Mouse (Mus musculus): ENCODE measurements around the gene Ercc8. TPM values are rescaled to one million over a fixed set of nuclear protein-coding genes. Genes with fewer than 3 reads are reported as not detected.
A peak's percentile ranks its signal among the peaks of the same experiment; 100 is the strongest.

Ercc8 gene
- polyA plus RNA-seq, 1 experiment from 2014 or later: 14.8 TPM

- no peaks in the 10 kb centered on the region for H3K36me3 ChIP-seq
- no peak for ATAC-seq
- no peak overlapping the region for H3K4me3 ChIP-seq
- 65% methylated on average over 7 of the region's 7 CpGs for WGBS (ENCODE audit: insufficient replicate concordance)
- no peaks in the 10 kb centered on the region for H3K4me1 ChIP-seq
- H3K4me2 ChIP-seq: no peak overlapping the region
- H3K9me3 ChIP-seq (replicated peaks): no peaks in the 10 kb centered on the region
- no peak overlapping the region for H3K9ac ChIP-seq
- no peaks in the 10 kb centered on the region for H3K27me3 ChIP-seq (replicated peaks)
- H3K27ac ChIP-seq: no peak overlapping the region
Measured at GRCm38 (mm10) chr13:108129070-108129469, 29.5 kb upstream of the Ercc8 start.

GRCm38 (mm10) chr13:108130737-108131136 lies 27.8 kb upstream of the Ercc8 start:
- Histone ChIP-seq H3K4me2 (no peak overlapping the region), H3K4me1 (no peaks in the 10 kb centered on the region), H3K9ac (no peak overlapping the region), H3K36me3 (no peaks in the 10 kb centered on the region), H3K9me3 (replicated peaks) (no peaks in the 10 kb centered on the region), H3K27ac (no peak overlapping the region), H3K4me3 (no peak overlapping the region), H3K27me3 (replicated peaks) (no peaks in the 10 kb centered on the region)
- ATAC-seq: no peak
- 81% methylated on average over 5 of the region's 5 CpGs for WGBS (ENCODE audit: insufficient replicate concordance)

DNA sequence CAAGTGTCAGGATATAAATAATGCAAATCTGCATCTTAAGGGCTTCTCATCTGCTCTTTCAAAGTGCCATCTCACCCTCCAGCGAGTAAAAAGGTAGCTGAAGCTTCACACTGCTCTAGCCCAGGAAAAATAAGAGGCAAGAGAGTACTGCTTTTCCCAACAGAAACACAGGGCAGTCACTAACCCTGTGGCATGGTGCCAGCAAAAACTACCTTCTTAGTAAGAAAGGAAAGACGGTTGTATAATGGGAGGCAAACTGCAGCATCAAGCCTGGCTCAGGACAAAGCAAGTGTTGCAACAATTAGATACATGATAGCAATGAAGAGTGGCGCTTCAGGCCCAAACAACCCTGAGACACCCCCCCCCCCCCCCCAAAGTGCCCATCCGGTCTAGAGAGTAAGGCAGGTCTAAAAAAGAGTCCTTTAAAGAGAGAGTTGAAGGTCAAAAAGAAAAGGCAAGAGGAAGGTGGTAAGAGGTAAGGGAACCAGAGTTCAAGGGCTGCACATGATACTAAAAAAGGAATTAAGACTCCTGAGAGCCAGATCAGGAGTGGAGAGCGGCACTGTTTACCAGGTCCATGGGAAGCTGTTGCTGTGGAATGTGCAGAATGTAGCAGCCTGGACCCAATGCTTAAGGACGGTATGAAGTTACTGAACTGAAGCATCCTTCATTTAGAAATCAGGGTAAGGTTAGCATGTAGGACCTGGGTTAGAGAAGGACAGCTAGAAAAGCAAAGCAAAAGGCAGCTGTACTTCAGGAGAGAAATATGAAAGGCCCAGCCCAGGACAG lies 26.3 kb upstream of the Ercc8 start:
- no peak overlapping the region for H3K4me3 ChIP-seq
- ATAC-seq: no peak
- no peak overlapping the region for H3K27ac ChIP-seq
- no peak overlapping the region for H3K4me2 ChIP-seq
- no peaks in the 10 kb centered on the region for H3K27me3 ChIP-seq (replicated peaks)
- no peaks in the 10 kb centered on the region for H3K36me3 ChIP-seq
- no peak overlapping the region for H3K9ac ChIP-seq
- 66% methylated on average over 6 of the region's 6 CpGs for WGBS (ENCODE audit: insufficient replicate concordance)
- no peaks in the 10 kb centered on the region for H3K4me1 ChIP-seq
- no peaks in the 10 kb centered on the region for H3K9me3 ChIP-seq (replicated peaks)

GRCm38 (mm10) chr13:108135617-108136016 lies 22.9 kb upstream of the Ercc8 start:
- H3K4me1 ChIP-seq: no peaks in the 10 kb centered on the region
- H3K27me3 ChIP-seq (replicated peaks): no peaks in the 10 kb centered on the region
- 67% methylated on average over 6 of the region's 6 CpGs for WGBS (ENCODE audit: insufficient replicate concordance)
- no peak overlapping the region for H3K4me2 ChIP-seq
- no peak overlapping the region for H3K4me3 ChIP-seq
- no peak for ATAC-seq
- no peak overlapping the region for H3K27ac ChIP-seq
- no peak overlapping the region for H3K9ac ChIP-seq
- H3K9me3 ChIP-seq (replicated peaks): no peaks in the 10 kb centered on the region
- H3K36me3 ChIP-seq: no peaks in the 10 kb centered on the region

GRCm38 (mm10) chr13:108138403-108138977 lies 20.0 kb upstream of the Ercc8 start:
- WGBS (ENCODE audit: insufficient replicate concordance): 79% methylated on average over 5 of the region's 5 CpGs
- no peak overlapping the region for H3K4me3 ChIP-seq
- no peak overlapping the region for H3K4me2 ChIP-seq
- no peaks in the 10 kb centered on the region for H3K27me3 ChIP-seq (replicated peaks)
- no peaks in the 10 kb centered on the region for H3K4me1 ChIP-seq
- no peak overlapping the region for H3K9ac ChIP-seq
- no peak overlapping the region for H3K27ac ChIP-seq
- no peak for ATAC-seq
- no peaks in the 10 kb centered on the region for H3K9me3 ChIP-seq (replicated peaks)
- no peaks in the 10 kb centered on the region for H3K36me3 ChIP-seq

- ATAC-seq: no peak
- H3K36me3 ChIP-seq: 0 out of 2 replicates have a peak, but pooled peaks cover 3% of the 10 kb centered on the region
- H3K9ac ChIP-seq: no peak overlapping the region
- H3K4me2 ChIP-seq: no peak overlapping the region
- WGBS (ENCODE audit: insufficient replicate concordance): 83% methylated on average over 8 of the region's 8 CpGs
- H3K27me3 ChIP-seq (replicated peaks): no peaks in the 10 kb centered on the region
- no peaks in the 10 kb centered on the region for H3K9me3 ChIP-seq (replicated peaks)
- H3K4me1 ChIP-seq: no peaks in the 10 kb centered on the region
- H3K27ac ChIP-seq: no peak overlapping the region
- no peak overlapping the region for H3K4me3 ChIP-seq
Measured at GRCm38 (mm10) chr13:108144086-108144485, 14.4 kb upstream of the Ercc8 start.

DNA sequence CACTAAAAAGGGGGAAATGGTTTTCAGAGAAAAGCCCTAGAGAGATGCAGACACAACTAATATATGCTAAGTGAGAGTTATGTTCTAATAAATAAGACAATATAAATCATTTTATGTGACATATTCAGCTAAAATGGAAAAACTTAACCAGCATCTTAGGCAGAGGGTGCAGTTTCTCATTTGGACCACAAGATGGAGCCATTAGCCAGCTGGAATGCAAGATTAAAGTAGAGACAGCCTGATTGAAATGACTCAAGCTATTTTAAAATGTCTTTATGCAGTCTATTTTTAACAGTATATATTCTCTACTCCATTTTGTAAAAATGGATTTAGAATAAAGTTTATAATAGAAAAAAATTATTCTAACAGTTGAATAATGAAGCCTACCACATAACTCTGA lies 6.7 kb upstream of the Ercc8 start:
- Histone ChIP-seq H3K27ac (no peak overlapping the region), H3K4me1 (no peaks in the 10 kb centered on the region), H3K4me2 (no peak overlapping the region), H3K9ac (no peak overlapping the region), H3K9me3 (replicated peaks) (no peaks in the 10 kb centered on the region), H3K36me3 (0 out of 2 replicates have a peak, but pooled peaks cover 3% of the 10 kb centered on the region), H3K27me3 (replicated peaks) (no peaks in the 10 kb centered on the region), H3K4me3 (no peak overlapping the region)
- ATAC-seq: no peak

DNA sequence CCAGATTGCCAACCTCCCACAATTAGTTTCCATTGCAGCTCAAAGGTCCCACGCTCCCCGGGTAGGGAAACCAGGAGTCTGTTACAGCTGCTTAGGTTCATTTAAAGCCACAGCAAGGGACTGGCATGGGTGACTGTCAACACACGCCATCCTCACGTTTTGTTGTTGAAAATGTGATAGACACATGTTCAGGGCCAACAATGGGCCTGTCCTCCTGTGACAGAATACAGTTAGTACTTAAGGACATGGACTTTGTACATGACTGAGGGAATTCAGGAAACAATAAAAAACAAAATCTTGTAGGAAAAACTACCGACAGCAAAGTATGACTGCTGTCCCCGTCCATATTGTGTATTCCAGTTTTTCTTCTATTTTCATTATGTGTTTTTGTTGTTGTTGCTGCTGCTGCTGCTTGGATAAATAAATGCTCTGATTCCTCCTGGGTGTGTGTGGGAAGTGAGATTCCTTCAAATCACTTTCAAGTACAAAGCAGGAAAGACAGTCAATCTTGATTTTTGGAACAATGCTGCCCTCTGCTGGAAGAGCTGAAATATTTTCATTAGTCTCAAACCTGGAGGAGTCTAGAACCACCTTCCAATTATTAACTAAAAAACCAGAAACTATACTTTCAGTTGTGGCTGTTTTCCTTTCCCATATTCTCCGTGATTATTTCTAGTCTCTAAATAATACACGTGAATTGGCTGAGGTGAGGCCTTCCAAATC lies 5.7 kb upstream of the Ercc8 start:
- no peak for ATAC-seq
- Histone ChIP-seq H3K36me3 (no peaks in the 10 kb centered on the region), H3K4me3 (no peak overlapping the region), H3K27ac (no peak overlapping the region), H3K4me1 (peaks cover 7% of the 10 kb centered on the region), H3K4me2 (no peak overlapping the region), H3K9ac (no peak overlapping the region), H3K9me3 (replicated peaks) (no peaks in the 10 kb centered on the region), H3K27me3 (replicated peaks) (no peaks in the 10 kb centered on the region)
- WGBS (ENCODE audit: insufficient replicate concordance): 62% methylated on average over 8 of the region's 8 CpGs

- Histone ChIP-seq H3K9me3 (replicated peaks) (no peaks in the 10 kb centered on the region), H3K4me1 (peaks cover 20% of the 10 kb centered on the region), H3K27ac (no peak overlapping the region), H3K4me3 (peak overlapping the region; percentile 98; the same call in 1 of the 2 replicates), H3K27me3 (replicated peaks) (no peaks in the 10 kb centered on the region), H3K36me3 (peaks cover 11% of the 10 kb centered on the region), H3K9ac (no peak overlapping the region), H3K4me2 (peak overlapping the region; percentile 91; the same call in 1 of the 2 replicates)
- WGBS (ENCODE audit: insufficient replicate concordance): 67% methylated on average over 2 of the region's 2 CpGs
- no peak for ATAC-seq
Measured at GRCm38 (mm10) chr13:108157156-108157555, 1.4 kb upstream of the Ercc8 start.

- ATAC-seq: peak; percentile 78
- peaks cover 20% of the 10 kb centered on the region for H3K4me1 ChIP-seq
- peak overlapping the region; percentile 91 for H3K4me2 ChIP-seq
- peak overlapping the region; percentile 40; the same call in 1 of the 2 replicates for H3K27ac ChIP-seq
- WGBS (ENCODE audit: insufficient replicate concordance): 4% methylated on average over 42 of the region's 42 CpGs
- no peaks in the 10 kb centered on the region for H3K9me3 ChIP-seq (replicated peaks)
- H3K4me3 ChIP-seq: peak overlapping the region; percentile 98
- H3K36me3 ChIP-seq: peaks cover 12% of the 10 kb centered on the region
- H3K9ac ChIP-seq: peak overlapping the region; percentile 79
- H3K27me3 ChIP-seq (replicated peaks): no peaks in the 10 kb centered on the region
Measured at GRCm38 (mm10) chr13:108157732-108158464, 633 bp upstream of the Ercc8 start.

GRCm38 (mm10) chr13:108159241-108159575 lies 677 bp downstream of the Ercc8 start:
- H3K27ac ChIP-seq: no peak overlapping the region
- H3K4me3 ChIP-seq: peak overlapping the region; percentile 98
- H3K9me3 ChIP-seq (replicated peaks): no peaks in the 10 kb centered on the region
- WGBS (ENCODE audit: insufficient replicate concordance): 3% methylated on average over 8 of the region's 8 CpGs
- H3K9ac ChIP-seq: peak overlapping the region; percentile 79
- no peaks in the 10 kb centered on the region for H3K27me3 ChIP-seq (replicated peaks)
- peaks cover 19% of the 10 kb centered on the region for H3K36me3 ChIP-seq
- H3K4me2 ChIP-seq: peak overlapping the region; percentile 91
- no peak for ATAC-seq
- peaks cover 20% of the 10 kb centered on the region for H3K4me1 ChIP-seq

- Histone ChIP-seq H3K9me3 (replicated peaks) (no peaks in the 10 kb centered on the region), H3K27me3 (replicated peaks) (no peaks in the 10 kb centered on the region), H3K9ac (peak overlapping the region; percentile 44), H3K4me3 (peak overlapping the region; percentile 98), H3K27ac (no peak overlapping the region), H3K4me2 (peak overlapping the region; percentile 91), H3K36me3 (peaks cover 19% of the 10 kb centered on the region), H3K4me1 (peaks cover 20% of the 10 kb centered on the region)
- 50% methylated on average over 7 of the region's 7 CpGs for WGBS (ENCODE audit: insufficient replicate concordance)
- ATAC-seq: no peak
Measured at GRCm38 (mm10) chr13:108159963-108160362, 1.4 kb downstream of the Ercc8 start.

Measured in liver, embryonic 12.5 days (tissue).